Mouse (Mus musculus): ENCODE results near the gene Acly. TPM values are rescaled to one million over a fixed set of nuclear protein-coding genes. Genes with fewer than 3 reads are reported as not detected.

The Acly gene
- polyA plus RNA-seq, 1 experiment from 2014 or later: 159 TPM

- Histone ChIP-seq H3K36me3 (ENCODE audit: control insufficient read depth, insufficient read depth, low read length) (peaks cover 75% of the 10 kb centered on the region), H3K9me3 (ENCODE audit: control insufficient read depth, low read length) (no peaks in the 10 kb centered on the region), H3K27me3 (replicated peaks; ENCODE audit: control insufficient read depth, insufficient read depth, low read length) (no peaks in the 10 kb centered on the region), H3K9ac (ENCODE audit: low read depth, low read length) (no peak overlapping the region), H3K27ac (ENCODE audit: low read depth, low read length) (no peak overlapping the region), H3K4me2 (no peak overlapping the region), H3K4me1 (replicated peaks; ENCODE audit: control insufficient read depth, insufficient read depth, low read length) (no peaks in the 10 kb centered on the region), H3K4me3 (ENCODE audit: low read depth, low read length) (no peak overlapping the region)
- no peak for ATAC-seq (replicated peaks; ENCODE audit: low FRiP score)
- no peak for DNase-seq (ENCODE audit: low spot score)
- WGBS: 91% methylated on average over 12 of the region's 12 CpGs
Observed at GRCm38 (mm10) chr11:100493771-100494170, 34.0 kb downstream of the Acly start.

GRCm38 (mm10) chr11:100490951-100491350 lies 36.8 kb downstream of the Acly start:
- no peak overlapping the region for H3K27ac ChIP-seq (ENCODE audit: low read depth, low read length)
- peaks cover 56% of the 10 kb centered on the region for H3K36me3 ChIP-seq (ENCODE audit: control insufficient read depth, insufficient read depth, low read length)
- no peak for DNase-seq (ENCODE audit: low spot score)
- H3K9me3 ChIP-seq (ENCODE audit: control insufficient read depth, low read length): no peaks in the 10 kb centered on the region
- 86% methylated on average over 6 of the region's 6 CpGs for WGBS
- H3K4me1 ChIP-seq (replicated peaks; ENCODE audit: control insufficient read depth, insufficient read depth, low read length): no peaks in the 10 kb centered on the region
- no peak overlapping the region for H3K9ac ChIP-seq (ENCODE audit: low read depth, low read length)
- no peak for ATAC-seq (replicated peaks; ENCODE audit: low FRiP score)
- H3K4me3 ChIP-seq (ENCODE audit: low read depth, low read length): no peak overlapping the region
- no peak overlapping the region for H3K4me2 ChIP-seq
- no peaks in the 10 kb centered on the region for H3K27me3 ChIP-seq (replicated peaks; ENCODE audit: control insufficient read depth, insufficient read depth, low read length)

- Histone ChIP-seq H3K36me3 (ENCODE audit: control insufficient read depth, insufficient read depth, low read length) (peaks cover 56% of the 10 kb centered on the region), H3K9me3 (ENCODE audit: control insufficient read depth, low read length) (no peaks in the 10 kb centered on the region), H3K4me2 (no peak overlapping the region), H3K4me3 (ENCODE audit: low read depth, low read length) (no peak overlapping the region), H3K4me1 (replicated peaks; ENCODE audit: control insufficient read depth, insufficient read depth, low read length) (no peaks in the 10 kb centered on the region), H3K27ac (ENCODE audit: low read depth, low read length) (no peak overlapping the region), H3K27me3 (replicated peaks; ENCODE audit: control insufficient read depth, insufficient read depth, low read length) (no peaks in the 10 kb centered on the region), H3K9ac (ENCODE audit: low read depth, low read length) (no peak overlapping the region)
- ATAC-seq (replicated peaks; ENCODE audit: low FRiP score): no peak
- no peak for DNase-seq (ENCODE audit: low spot score)
- WGBS: 89% methylated on average over 8 of the region's 8 CpGs
Observed at GRCm38 (mm10) chr11:100485801-100486538, 41.8 kb downstream of the Acly start.

- H3K9ac ChIP-seq (ENCODE audit: low read depth, low read length): no peak overlapping the region
- WGBS: 97% methylated on average over 3 of the region's 3 CpGs
Observed at GRCm38 (mm10) chr11:100484461-100484860, 43.3 kb downstream of the Acly start.

GRCm38 (mm10) chr11:100479152-100479551 lies 48.6 kb downstream of the Acly start:
- Histone ChIP-seq H3K27ac (ENCODE audit: low read depth, low read length) (no peak overlapping the region), H3K27me3 (replicated peaks; ENCODE audit: control insufficient read depth, insufficient read depth, low read length) (no peaks in the 10 kb centered on the region), H3K4me1 (replicated peaks; ENCODE audit: control insufficient read depth, insufficient read depth, low read length) (no peaks in the 10 kb centered on the region), H3K36me3 (ENCODE audit: control insufficient read depth, insufficient read depth, low read length) (peaks cover 39% of the 10 kb centered on the region), H3K4me3 (ENCODE audit: low read depth, low read length) (no peak overlapping the region), H3K4me2 (no peak overlapping the region), H3K9me3 (ENCODE audit: control insufficient read depth, low read length) (no peaks in the 10 kb centered on the region), H3K9ac (ENCODE audit: low read depth, low read length) (no peak overlapping the region)
- no peak for DNase-seq (ENCODE audit: low spot score)
- no peak for ATAC-seq (replicated peaks; ENCODE audit: low FRiP score)
- WGBS: 84% methylated on average over 7 of the region's 7 CpGs

More at GRCm38 (mm10) chr11:100484461-100484860, 43.3 kb downstream of the Acly start:
- ATAC-seq (replicated peaks; ENCODE audit: low FRiP score) (no peak), DNase-seq (ENCODE audit: low spot score) (no peak)
- H3K4me1 ChIP-seq (replicated peaks; ENCODE audit: control insufficient read depth, insufficient read depth, low read length): no peaks in the 10 kb centered on the region
- H3K4me3 ChIP-seq (ENCODE audit: low read depth, low read length): no peak overlapping the region
- peaks cover 51% of the 10 kb centered on the region for H3K36me3 ChIP-seq (ENCODE audit: control insufficient read depth, insufficient read depth, low read length)
- H3K27ac ChIP-seq (ENCODE audit: low read depth, low read length): no peak overlapping the region
- H3K9me3 ChIP-seq (ENCODE audit: control insufficient read depth, low read length): no peaks in the 10 kb centered on the region
- no peaks in the 10 kb centered on the region for H3K27me3 ChIP-seq (replicated peaks; ENCODE audit: control insufficient read depth, insufficient read depth, low read length)
- H3K4me2 ChIP-seq: no peak overlapping the region

- no peak for ATAC-seq (replicated peaks; ENCODE audit: low FRiP score)
- H3K4me3 ChIP-seq (ENCODE audit: low read depth, low read length): no peak overlapping the region
- no peak for DNase-seq (ENCODE audit: low spot score)
- WGBS: 89% methylated on average over 5 of the region's 5 CpGs
- peaks cover 4% of the 10 kb centered on the region for H3K4me1 ChIP-seq (replicated peaks; ENCODE audit: control insufficient read depth, insufficient read depth, low read length)
- no peak overlapping the region for H3K4me2 ChIP-seq
- H3K9ac ChIP-seq (ENCODE audit: low read depth, low read length): no peak overlapping the region
- no peak overlapping the region for H3K27ac ChIP-seq (ENCODE audit: low read depth, low read length)
- H3K36me3 ChIP-seq (ENCODE audit: control insufficient read depth, insufficient read depth, low read length): peaks cover 19% of the 10 kb centered on the region
- H3K27me3 ChIP-seq (replicated peaks; ENCODE audit: control insufficient read depth, insufficient read depth, low read length): no peaks in the 10 kb centered on the region
- no peaks in the 10 kb centered on the region for H3K9me3 ChIP-seq (ENCODE audit: control insufficient read depth, low read length)
Observed at GRCm38 (mm10) chr11:100476281-100476680, 51.5 kb downstream of the Acly start.

- ATAC-seq (replicated peaks; ENCODE audit: low FRiP score): peak; percentile 58
- no peak overlapping the region for H3K27ac ChIP-seq (ENCODE audit: low read depth, low read length)
Observed at GRCm38 (mm10) chr11:100472935-100473295, 54.9 kb downstream of the Acly start.

GRCm38 (mm10) chr11:100472197-100472934 lies 55.4 kb downstream of the Acly start, which contains the start of gene Klhl11:
Klhl11 (minus strand) TSS chr11:100472741.
- H3K4me3 ChIP-seq (ENCODE audit: low read depth, low read length): peak within 1 kb of the TSS; percentile 98
- H3K4me1 ChIP-seq (replicated peaks; ENCODE audit: control insufficient read depth, insufficient read depth, low read length): peaks cover 18% of the 10 kb centered on the region
- under 1% methylated on average over 83 of the region's 83 CpGs for WGBS

More at GRCm38 (mm10) chr11:100472935-100473295, 54.9 kb downstream of the Acly start:
- no peak for DNase-seq (ENCODE audit: low spot score)
- H3K9me3 ChIP-seq (ENCODE audit: control insufficient read depth, low read length): no peaks in the 10 kb centered on the region
- peak overlapping the region; percentile 27; the same call in 1 of the 2 replicates for H3K4me2 ChIP-seq
- H3K27me3 ChIP-seq (replicated peaks; ENCODE audit: control insufficient read depth, insufficient read depth, low read length): no peaks in the 10 kb centered on the region
- peaks cover 4% of the 10 kb centered on the region; the same call in 1 of the 2 replicates for H3K36me3 ChIP-seq (ENCODE audit: control insufficient read depth, insufficient read depth, low read length)
- H3K9ac ChIP-seq (ENCODE audit: low read depth, low read length): no peak overlapping the region; the same call in 1 of the 2 replicates
- H3K4me1 ChIP-seq (replicated peaks; ENCODE audit: control insufficient read depth, insufficient read depth, low read length): peaks cover 18% of the 10 kb centered on the region
- peak overlapping the region; percentile 98 for H3K4me3 ChIP-seq (ENCODE audit: low read depth, low read length)
- WGBS: 27% methylated on average over 5 of the region's 5 CpGs

More at GRCm38 (mm10) chr11:100472197-100472934, 55.4 kb downstream of the Acly start, which contains the start of gene Klhl11:
- Histone ChIP-seq H3K36me3 (ENCODE audit: control insufficient read depth, insufficient read depth, low read length) (peaks cover 4% of the 10 kb centered on the region; the same call in 1 of the 2 replicates), H3K9me3 (ENCODE audit: control insufficient read depth, low read length) (no peaks in the 10 kb centered on the region), H3K27me3 (replicated peaks; ENCODE audit: control insufficient read depth, insufficient read depth, low read length) (no peaks in the 10 kb centered on the region), H3K27ac (ENCODE audit: low read depth, low read length) (peak within 1 kb of the TSS; percentile 70), H3K4me2 (peak within 1 kb of the TSS; percentile 75), H3K9ac (ENCODE audit: low read depth, low read length) (peak within 1 kb of the TSS; percentile 96)
- ATAC-seq (replicated peaks; ENCODE audit: low FRiP score) (peak; percentile 93), DNase-seq (ENCODE audit: low spot score) (peak; percentile 88)
